Mouse (Mus musculus) lung, adult 10 weeks (tissue): ENCODE results near the gene Gm17018. TPM values are rescaled to one million over a fixed set of nuclear protein-coding genes. Genes with fewer than 3 reads are reported as not detected.

ENCODE experiments used
- polyA plus RNA-seq: library from polyadenylated mRNA; stranded (reverse); fragments of 350-450 nt; fragmentation: Illumina TruSeq; extraction: RNeasy Lipid Tissue Mini Kit (QIAGEN cat#74804); gene quantifications from one replicate; pipeline ENCODE4 v1.2.3, GENCODE M21; 2014; ENCODE audit warnings: low read depth, low replicate concordance; ENCODE audit not compliant: insufficient read depth

Gm17018 gene
- 44.2 TPM for polyA plus RNA-seq

DNA sequence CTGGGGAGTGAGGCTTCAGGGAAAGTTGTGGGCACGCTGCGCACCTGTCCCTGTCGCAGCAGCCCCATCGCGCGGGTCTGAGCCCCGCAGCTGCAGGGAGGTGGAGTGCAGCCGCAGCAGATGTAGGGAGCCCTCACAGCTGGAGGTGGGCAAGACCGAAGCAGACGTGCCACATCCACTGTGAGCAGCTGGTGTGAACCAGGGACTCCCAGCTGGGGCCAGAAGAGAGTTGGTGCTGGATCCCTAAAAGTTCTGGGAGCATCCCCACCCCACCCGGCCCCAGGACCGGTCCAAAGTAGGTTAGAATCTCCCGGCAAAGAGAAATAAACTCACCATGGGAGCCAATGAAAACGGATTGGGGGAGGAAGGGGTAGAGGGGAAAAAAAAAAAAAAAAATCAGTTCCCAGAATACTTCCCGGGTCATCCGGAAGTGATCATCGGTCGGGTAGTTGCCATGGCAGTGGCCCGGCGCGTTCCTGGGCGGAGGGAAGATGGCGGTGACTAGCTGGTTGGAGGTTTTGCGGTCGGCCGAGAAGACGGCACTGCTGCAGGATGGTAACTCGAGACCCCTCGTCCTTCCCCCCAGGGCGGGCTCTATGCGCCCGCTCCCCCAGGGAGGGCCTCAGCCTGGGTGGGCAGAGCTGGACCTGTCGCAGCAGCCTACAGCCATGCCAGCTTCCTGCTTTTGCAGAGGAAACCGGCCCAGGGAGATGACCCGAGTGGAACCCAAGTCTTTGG lies at the start of gene Gm17018, which contains the start of gene Poll:
Gm17018 (plus strand) TSS at position 463 of the 738 bp plus-strand sequence.
Poll (minus strand) TSS at position 379 of the 738 bp plus-strand sequence.

Other genes with a start within 250 kb of the Gm17018 start
- gene Btrc, start 196.9 kb upstream of the Gm17018 start, polyA plus RNA-seq: 12.5 TPM
- 8.5 TPM for gene Poll, start 84 bp upstream of the Gm17018 start, polyA plus RNA-seq
- gene Fbxw4, start 99.7 kb downstream of the Gm17018 start, polyA plus RNA-seq: 19.4 TPM
- gene Fgf8, start 182.3 kb downstream of the Gm17018 start, polyA plus RNA-seq: not detected
- gene Npm3, start 189.0 kb downstream of the Gm17018 start, polyA plus RNA-seq: 47.9 TPM
- 36.2 TPM for gene Mgea5, start 223.2 kb downstream of the Gm17018 start, polyA plus RNA-seq